Mouse (Mus musculus): ENCODE measurements at regions not wholly inside any gene's neighbourhood (a gene's known extent, or its start where the extent isn't known, plus 50 kb on each side); places are given as distances from the start of the nearest gene placed in this dataset.
"Not testable (repeated sequence)": the region's sequence is repeated elsewhere in the genome, so short reads cannot be mapped to it uniquely, and the experiment has no call there.

DNA sequence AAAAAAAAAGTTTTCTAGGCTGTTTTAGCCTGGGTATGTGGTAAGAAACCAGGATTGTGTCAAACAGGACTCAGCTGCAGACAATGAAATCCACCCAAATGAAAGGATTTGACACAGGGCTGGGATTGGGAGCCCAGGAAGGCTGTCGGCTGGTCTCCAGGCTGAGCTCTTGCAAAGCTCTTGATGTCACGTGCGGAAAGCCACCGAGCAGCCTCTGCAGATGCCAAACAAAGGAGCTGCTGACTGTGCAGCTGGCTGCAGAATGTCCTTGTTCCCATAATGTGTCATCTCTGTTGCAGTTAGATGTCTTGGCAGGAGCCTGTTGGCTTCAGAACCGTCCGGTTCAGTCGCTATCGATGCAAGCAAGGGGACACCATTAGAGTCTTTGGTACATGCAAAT, 56.1 kb downstream of the Bbs10 start:
- no peak for TF ChIP-seq CTCF (IDR thresholded peaks at IDR 0.05; ENCODE audit: low read depth, low read length)
- no peak for TF ChIP-seq POLR2A (IDR thresholded peaks at IDR 0.05; ENCODE audit: borderline replicate concordance, low read depth, low read length)
- no peak overlapping the region for H3K4me3 ChIP-seq (ENCODE audit: insufficient read depth, low read length)

DNA sequence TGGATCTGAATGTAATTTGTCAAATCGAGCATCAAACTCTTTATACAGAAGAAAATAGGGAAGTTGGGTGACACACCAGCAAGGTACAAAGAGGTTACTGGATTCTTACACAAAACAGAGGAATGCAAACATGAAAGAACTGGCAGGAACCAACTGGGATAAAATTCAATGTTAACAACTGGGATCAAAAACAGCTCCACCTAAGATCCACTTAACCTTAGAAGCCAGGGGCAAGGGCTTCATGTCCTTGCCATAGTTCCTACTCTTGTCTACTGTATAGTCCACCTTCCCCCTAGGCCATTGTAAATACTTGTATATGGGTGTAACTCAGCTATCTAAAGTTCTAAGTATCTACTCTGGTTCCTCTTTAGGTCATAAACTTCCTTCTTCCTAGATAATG, 59.9 kb downstream of the Bbs10 start:
- not testable (repeated sequence) for H3K4me3 ChIP-seq (ENCODE audit: insufficient read depth, low read length); H3K27ac ChIP-seq (ENCODE audit: insufficient read depth, low read depth, low read length); H3K4me1 ChIP-seq (ENCODE audit: control insufficient read depth, insufficient read depth, low read length)

More for the DNA sequence above, 56.1 kb downstream of the Bbs10 start:
- H3K27ac ChIP-seq (ENCODE audit: insufficient read depth, low read depth, low read length): no peak overlapping the region
- H3K4me1 ChIP-seq (ENCODE audit: control insufficient read depth, insufficient read depth, low read length): peaks cover 5% of the 10 kb centered on the region

DNA sequence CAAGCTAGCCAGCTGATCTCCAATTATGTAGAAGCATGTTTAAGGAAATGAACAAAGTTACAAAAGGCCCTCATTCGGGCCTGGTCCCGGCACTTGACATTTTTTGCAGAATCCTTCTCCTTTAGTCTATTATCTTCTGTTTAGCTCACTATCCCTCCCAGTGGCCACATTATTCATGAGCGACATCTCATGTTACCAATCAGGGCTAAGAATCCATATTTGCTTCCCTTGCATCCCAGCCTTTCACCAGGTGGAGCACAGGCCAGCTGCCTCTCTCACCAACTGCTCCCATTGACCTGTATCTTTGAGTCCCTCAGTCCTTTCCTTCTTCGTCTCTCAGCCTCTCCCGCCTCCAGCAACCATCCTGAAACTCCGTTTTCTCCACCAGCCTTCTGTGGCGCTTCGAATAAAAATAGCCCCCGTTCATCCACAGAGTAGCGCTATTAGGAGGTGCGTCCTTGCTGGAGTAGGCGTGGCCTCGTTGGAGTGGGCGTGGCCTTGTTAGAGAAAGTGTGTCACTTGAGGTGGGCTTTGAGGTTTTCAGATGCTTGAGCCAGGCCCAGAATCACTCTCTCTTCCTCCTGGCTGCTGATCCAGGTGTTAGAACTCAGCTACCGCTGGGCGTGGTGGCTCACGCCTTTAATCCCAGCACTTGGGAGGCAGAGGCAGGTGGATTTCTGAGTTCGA, 63.4 kb downstream of the Bbs10 start:
- H3K4me3 ChIP-seq (ENCODE audit: insufficient read depth, low read length): no peak overlapping the region
- TF ChIP-seq POLR2A (IDR thresholded peaks at IDR 0.05; ENCODE audit: borderline replicate concordance, low read depth, low read length): no peak
- TF ChIP-seq CTCF (IDR thresholded peaks at IDR 0.05; ENCODE audit: low read depth, low read length): no peak
- peaks cover 24% of the 10 kb centered on the region for H3K4me1 ChIP-seq (ENCODE audit: control insufficient read depth, insufficient read depth, low read length)
- no peak overlapping the region for H3K27ac ChIP-seq (ENCODE audit: insufficient read depth, low read depth, low read length)

DNA sequence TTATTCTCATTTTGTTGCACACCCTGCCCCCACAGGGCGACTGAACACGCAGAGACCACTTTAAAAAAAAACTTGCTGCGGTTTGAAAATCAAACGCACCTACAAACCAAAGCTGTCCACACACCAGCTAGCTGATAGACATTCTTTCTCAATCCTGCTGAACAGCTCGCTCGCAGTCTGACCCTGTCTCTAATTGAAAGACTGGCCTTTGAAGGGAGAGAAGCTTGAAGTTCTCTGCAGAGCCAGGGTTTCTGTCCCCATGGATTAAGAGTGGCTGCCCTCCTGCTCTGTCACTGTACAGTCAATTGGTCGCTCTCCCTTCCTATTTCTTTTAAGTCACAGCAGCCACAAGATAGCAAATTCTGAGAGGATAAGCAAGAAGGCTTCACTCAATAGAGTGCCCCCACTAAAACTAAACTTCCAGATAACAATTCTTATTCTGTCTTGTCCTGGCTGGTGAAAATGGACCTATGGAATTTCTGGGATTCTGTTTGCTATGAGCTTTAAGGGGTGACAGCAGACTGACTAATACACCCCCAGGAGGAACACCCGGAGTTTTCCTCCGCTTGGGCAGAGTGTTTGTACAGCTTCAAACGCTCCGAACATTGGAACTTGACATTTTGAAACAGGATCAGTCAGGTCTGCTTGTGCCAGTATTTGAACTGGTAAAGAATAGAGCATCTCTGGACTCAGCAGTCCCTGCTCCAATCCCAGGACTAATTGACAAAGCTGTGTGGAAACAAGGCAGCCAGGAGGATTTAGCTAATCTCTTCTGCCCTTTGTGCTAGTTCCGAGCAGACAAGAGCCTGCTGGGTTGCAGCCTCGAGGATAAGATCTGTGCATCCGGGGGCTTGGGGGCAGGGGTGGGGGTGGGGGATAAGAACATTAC, 65.5 kb downstream of the Bbs10 start:
- Histone ChIP-seq H3K4me1 (ENCODE audit: control insufficient read depth, insufficient read depth, low read length) (peaks cover 42% of the 10 kb centered on the region), H3K27ac (ENCODE audit: insufficient read depth, low read depth, low read length) (no peak overlapping the region), H3K4me3 (ENCODE audit: insufficient read depth, low read length) (no peak overlapping the region)
- TF ChIP-seq CTCF (IDR thresholded peaks at IDR 0.05; ENCODE audit: low read depth, low read length) (no peak), POLR2A (IDR thresholded peaks at IDR 0.05; ENCODE audit: borderline replicate concordance, low read depth, low read length) (no peak)

DNA sequence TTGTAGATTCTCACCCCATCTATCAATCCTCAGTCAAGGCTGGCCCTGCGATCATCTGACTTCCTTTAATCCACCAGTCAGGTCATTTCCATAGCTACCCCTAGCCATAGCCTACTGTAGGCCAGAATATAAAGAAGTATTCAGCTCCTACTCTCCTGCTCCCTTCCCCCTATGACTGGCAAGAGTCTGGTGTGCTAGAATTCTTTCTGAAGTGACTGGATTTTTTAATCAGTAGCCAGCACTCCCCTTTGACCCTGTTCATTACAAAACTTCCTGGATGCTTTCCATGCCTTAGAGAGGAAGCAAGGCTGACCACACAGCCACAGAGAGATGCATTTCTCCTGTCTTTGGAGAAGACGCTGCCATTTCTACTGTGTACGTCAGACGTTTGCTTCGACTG, 66.5 kb downstream of the Bbs10 start:
- TF ChIP-seq CTCF (IDR thresholded peaks at IDR 0.05; ENCODE audit: low read depth, low read length) (no peak), POLR2A (IDR thresholded peaks at IDR 0.05; ENCODE audit: borderline replicate concordance, low read depth, low read length) (no peak)
- Histone ChIP-seq H3K4me3 (ENCODE audit: insufficient read depth, low read length) (no peak overlapping the region), H3K27ac (ENCODE audit: insufficient read depth, low read depth, low read length) (peak overlapping the region; percentile 67), H3K4me1 (ENCODE audit: control insufficient read depth, insufficient read depth, low read length) (peaks cover 42% of the 10 kb centered on the region)

DNA sequence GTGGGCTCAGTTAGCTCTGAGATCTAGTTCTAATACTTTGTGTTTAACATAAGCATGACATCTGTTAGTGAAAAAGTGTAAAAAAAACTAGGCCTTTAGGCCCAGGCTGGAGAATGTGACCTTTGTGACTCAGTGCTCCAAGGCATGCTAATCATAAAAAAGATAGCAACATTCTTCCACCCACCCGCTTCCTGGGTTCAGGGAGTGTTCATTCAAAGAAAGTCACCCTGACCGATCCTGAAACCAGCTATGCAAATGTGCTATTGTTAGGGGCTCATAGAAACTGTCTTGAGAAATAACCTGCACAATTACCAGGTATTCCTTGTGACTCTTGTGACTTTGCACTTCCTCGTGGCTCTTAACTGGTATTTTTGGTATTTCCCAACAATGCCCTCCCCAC, 70.6 kb downstream of the Bbs10 start:
- not testable (repeated sequence) for H3K4me3 ChIP-seq (ENCODE audit: insufficient read depth, low read length); H3K27ac ChIP-seq (ENCODE audit: insufficient read depth, low read depth, low read length)
- peaks cover 47% of the 10 kb centered on the region for H3K4me1 ChIP-seq (ENCODE audit: control insufficient read depth, insufficient read depth, low read length)

DNA sequence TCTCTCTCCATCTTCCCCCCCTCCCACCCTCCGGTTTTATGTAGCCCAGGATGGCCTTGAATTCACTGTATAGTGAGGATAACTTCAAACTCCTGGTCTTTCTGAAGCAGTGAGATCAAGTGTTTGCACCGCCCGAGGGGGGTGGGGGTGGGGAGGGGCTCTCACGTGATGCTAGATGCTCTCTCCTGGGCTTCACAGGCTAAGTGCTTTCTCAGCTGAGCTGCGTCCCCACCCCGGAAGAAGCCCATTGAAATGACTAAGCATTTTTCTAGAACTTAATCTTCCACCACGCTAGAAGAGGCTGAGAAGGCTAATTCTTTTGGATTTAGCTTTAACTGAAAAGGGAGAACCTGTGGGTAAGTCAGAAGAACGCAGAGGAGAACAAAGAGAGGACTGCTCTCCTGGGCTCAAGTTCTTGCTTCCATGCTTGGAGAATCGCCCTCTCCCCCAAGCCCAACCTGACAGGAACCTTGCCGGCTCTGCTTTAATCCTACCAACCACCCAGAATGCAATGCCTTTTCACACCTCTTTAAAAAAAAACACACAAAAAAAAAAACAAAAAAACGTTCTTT, 79.7 kb downstream of the Bbs10 start:
- no peak for TF ChIP-seq POLR2A (IDR thresholded peaks at IDR 0.05; ENCODE audit: borderline replicate concordance, low read depth, low read length)
- no peak for TF ChIP-seq CTCF (IDR thresholded peaks at IDR 0.05; ENCODE audit: low read depth, low read length)
- Histone ChIP-seq H3K4me1 (ENCODE audit: control insufficient read depth, insufficient read depth, low read length) (peaks cover 2% of the 10 kb centered on the region; the same call in 1 of the 2 replicates), H3K27ac (ENCODE audit: insufficient read depth, low read depth, low read length) (no peak overlapping the region), H3K4me3 (ENCODE audit: insufficient read depth, low read length) (no peak overlapping the region)

DNA sequence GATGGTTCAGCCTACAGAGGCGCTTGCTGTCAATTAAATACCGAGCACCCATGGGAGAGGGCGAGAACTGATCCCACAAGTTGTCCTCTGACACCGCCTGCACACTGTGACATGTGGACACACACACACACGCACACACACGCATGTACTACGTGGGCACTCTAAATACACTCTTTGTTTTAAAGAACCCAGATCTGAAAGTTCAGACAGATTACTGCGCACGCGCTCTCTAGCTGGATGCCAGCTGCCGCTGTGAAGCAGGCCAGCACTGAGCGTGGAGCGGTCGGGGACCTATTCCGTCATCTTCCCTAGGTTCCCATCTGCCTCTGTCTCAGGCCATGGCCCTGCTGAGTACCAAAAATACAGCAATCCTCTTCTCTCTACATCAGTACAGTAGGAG, 83.2 kb downstream of the Bbs10 start:
- H3K4me3 ChIP-seq (ENCODE audit: insufficient read depth, low read length): no peak overlapping the region
- TF ChIP-seq CTCF (IDR thresholded peaks at IDR 0.05; ENCODE audit: low read depth, low read length) (no peak), POLR2A (IDR thresholded peaks at IDR 0.05; ENCODE audit: borderline replicate concordance, low read depth, low read length) (no peak)
- H3K4me1 ChIP-seq (ENCODE audit: control insufficient read depth, insufficient read depth, low read length): peaks cover 3% of the 10 kb centered on the region; the same call in 1 of the 2 replicates
- no peak overlapping the region for H3K27ac ChIP-seq (ENCODE audit: insufficient read depth, low read depth, low read length)

DNA sequence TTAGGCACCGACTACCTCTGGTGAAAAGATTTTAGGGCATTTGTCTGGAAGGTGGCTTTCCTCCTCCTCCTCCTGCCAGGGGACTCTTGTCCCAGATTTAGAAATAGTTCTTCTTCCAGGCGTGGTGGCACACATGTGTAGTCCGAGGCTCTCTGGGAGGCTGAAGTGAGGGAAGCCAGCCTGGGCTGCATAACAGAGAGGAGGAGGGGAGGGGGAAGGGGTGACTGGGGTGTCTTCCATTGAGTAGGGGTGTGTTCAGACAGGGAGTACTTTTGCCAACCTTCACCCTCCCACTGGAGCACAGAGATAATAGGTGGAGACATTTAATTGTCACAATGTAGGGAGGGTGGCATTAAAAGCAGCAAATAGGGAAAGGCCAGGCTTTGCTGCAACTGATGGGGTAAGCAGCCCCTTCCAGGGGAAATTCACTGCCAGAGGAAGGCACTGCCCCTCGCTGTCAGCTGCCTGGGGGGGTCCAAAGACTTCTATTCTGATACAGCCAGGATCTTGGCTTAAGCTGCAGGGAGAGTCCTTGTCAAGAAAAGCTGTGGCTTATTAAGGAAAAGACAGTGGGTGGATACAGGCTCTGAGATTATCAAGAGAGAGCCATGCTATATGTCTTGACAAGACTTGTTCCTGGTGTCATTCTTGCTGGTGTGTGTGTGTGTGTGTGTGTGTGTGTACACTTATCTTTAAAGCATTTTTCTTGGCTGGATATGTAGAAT, 83.9 kb downstream of the Bbs10 start:
- TF ChIP-seq POLR2A (IDR thresholded peaks at IDR 0.05; ENCODE audit: borderline replicate concordance, low read depth, low read length) (no peak), CTCF (IDR thresholded peaks at IDR 0.05; ENCODE audit: low read depth, low read length) (no peak)
- H3K27ac ChIP-seq (ENCODE audit: insufficient read depth, low read depth, low read length): no peak overlapping the region
- peaks cover 3% of the 10 kb centered on the region; the same call in 1 of the 2 replicates for H3K4me1 ChIP-seq (ENCODE audit: control insufficient read depth, insufficient read depth, low read length)
- no peak overlapping the region for H3K4me3 ChIP-seq (ENCODE audit: insufficient read depth, low read length)
